Mouse (Mus musculus): ENCODE measurements around the gene Daglb.

- TF ChIP-seq POLR2A (IDR thresholded peaks at IDR 0.05; ENCODE audit: control insufficient read depth, extremely low read depth, insufficient read depth, low read length, poor library complexity): no peak
- TF ChIP-seq CTCF (IDR thresholded peaks at IDR 0.05; ENCODE audit: borderline replicate concordance, control insufficient read depth, extremely low read depth, insufficient read depth, low read length, poor library complexity): no peak
Measured at GRCm38 (mm10) chr5:143423899-143424519, 40.4 kb upstream of the Daglb start.

All from thymus, adult 2 months (tissue).